Mouse (Mus musculus): Measurements from ENCODE around the gene Cpsf4l. TPM values are rescaled to one million over a fixed set of nuclear protein-coding genes. Genes with fewer than 3 reads are reported as not detected.
A peak's percentile ranks its signal among the peaks of the same experiment; 100 is the strongest.

Cpsf4l gene
- total and polyA plus RNA-seq, 3 experiments, result 0.13 to 0.43 TPM; not detected in 1

- no peaks in the 10 kb centered on the region for H3K9me3 ChIP-seq (replicated peaks; ENCODE audit: low read length)
- in situ Hi-C loops (cut with MboI; ENCODE audit: low pct_ligation_motif_present, low pct_unique_long_range_greater_than_20kb, low sequenced_read_pairs), result no loop called here
- no peak overlapping the region for H3K27ac ChIP-seq (ENCODE audit: insufficient read depth, low read depth)
- no peak for TF ChIP-seq KAT2A (IDR thresholded peaks at IDR 0.05; ENCODE audit: insufficient replicate concordance, low read length)
- TF ChIP-seq CTCF (conservative IDR thresholded peaks at IDR 0.05 in 1 of 2, IDR thresholded peaks at IDR 0.05 in 1 of 2; ENCODE audit: low read depth in 2 of 2, low read length in 2 of 2), result peak; percentile 13 to 46; a peak in 2 of 4 replicates
- no peak for TF ChIP-seq POLR2AphosphoS2 (IDR thresholded peaks at IDR 0.05; ENCODE audit: low read depth, low read length)
- TF ChIP-seq BHLHE40 (IDR thresholded peaks at IDR 0.05; ENCODE audit: low read depth, low read length), result no peak
- no peak for TF ChIP-seq JUN (IDR thresholded peaks at IDR 0.05; ENCODE audit: insufficient read depth, low read depth, low read length)
- TF ChIP-seq TBP (conservative IDR thresholded peaks at IDR 0.05; ENCODE audit: low read depth, low read length), result no peak
- TF ChIP-seq HCFC1 (IDR thresholded peaks at IDR 0.05; ENCODE audit: low read depth, low read length), result no peak
- no peak for TF ChIP-seq MAX (IDR thresholded peaks at IDR 0.05; ENCODE audit: low read length)
- no peak for TF ChIP-seq MEF2A (IDR thresholded peaks at IDR 0.05; ENCODE audit: borderline replicate concordance, low read depth, low read length)
- peak; percentile 45; the same call in 1 of the 2 replicates for TF ChIP-seq MAZ (IDR thresholded peaks at IDR 0.05; ENCODE audit: low read depth, low read length)
- TF ChIP-seq SMC3 (IDR thresholded peaks at IDR 0.05; ENCODE audit: low read depth, low read length), result peak; percentile 11; the same call in 1 of the 2 replicates
- TF ChIP-seq EP300 (IDR thresholded peaks at IDR 0.05; ENCODE audit: low read length), result no peak
- H3K4me2 ChIP-seq (ENCODE audit: insufficient read depth, low read depth, poor library complexity, severe bottlenecking), result no peak overlapping the region
- H3K4me1 ChIP-seq (ENCODE audit: control insufficient read depth in 1 of 2, insufficient read depth in 2 of 2), result peaks cover 9 to 28% of the 10 kb centered on the region in 2 experiments; a peak in 3 of 4 replicates
- H3K27me3 ChIP-seq (replicated peaks), result no peaks in the 10 kb centered on the region
- H3K9ac ChIP-seq (ENCODE audit: insufficient read depth, low read depth), result no peak overlapping the region
- H3K36me3 ChIP-seq (replicated peaks in 1 of 2; ENCODE audit: control insufficient read depth in 1 of 2, insufficient read depth in 1 of 2, low read length in 1 of 2), result peaks cover 53 to 58% of the 10 kb centered on the region in 2 experiments
- H3K4me3 ChIP-seq (replicated peaks in 1 of 3; ENCODE audit: low read depth in 2 of 3, low read length in 2 of 3, poor library complexity in 1 of 3), result no peak overlapping the region
- no peaks in the 10 kb centered on the region for H3K79me2 ChIP-seq (replicated peaks; ENCODE audit: control insufficient read depth, extremely low read depth, insufficient read depth, poor library complexity, severe bottlenecking)
- dilution Hi-C loops (cut with MboI; ENCODE audit: extremely low pct_ligation_motif_present, extremely low pct_unique_long_range_greater_than_20kb, low sequenced_read_pairs), result no loop called here
- peak; percentile 38 for DNase-seq (ENCODE audit: extremely low read depth)
Measured at GRCm38 (mm10) chr11:113651907-113652273, 57.9 kb downstream of the Cpsf4l start.

- H3K9me3 ChIP-seq (replicated peaks; ENCODE audit: low read length), result no peaks in the 10 kb centered on the region
- H3K4me2 ChIP-seq (ENCODE audit: insufficient read depth, low read depth, poor library complexity, severe bottlenecking), result no peak overlapping the region
- dilution Hi-C loops (cut with MboI; ENCODE audit: extremely low pct_ligation_motif_present, extremely low pct_unique_long_range_greater_than_20kb, low sequenced_read_pairs), result no loop called here
- H3K4me3 ChIP-seq (replicated peaks in 1 of 3; ENCODE audit: low read depth in 2 of 3, low read length in 2 of 3, poor library complexity in 1 of 3), result no peak overlapping the region
- in situ Hi-C loops (cut with MboI; ENCODE audit: low pct_ligation_motif_present, low pct_unique_long_range_greater_than_20kb, low sequenced_read_pairs), result no loop called here
- peaks cover 48 to 53% of the 10 kb centered on the region in 2 experiments for H3K36me3 ChIP-seq (replicated peaks in 1 of 2; ENCODE audit: control insufficient read depth in 1 of 2, insufficient read depth in 1 of 2, low read length in 1 of 2)
- peaks cover 2% of the 10 kb centered on the region for H3K27me3 ChIP-seq (replicated peaks)
- H3K79me2 ChIP-seq (replicated peaks; ENCODE audit: control insufficient read depth, extremely low read depth, insufficient read depth, poor library complexity, severe bottlenecking), result no peaks in the 10 kb centered on the region
- DNase-seq (ENCODE audit: extremely low read depth), result peak; percentile 33
- H3K9ac ChIP-seq (ENCODE audit: insufficient read depth, low read depth), result no peak overlapping the region
- peaks cover 9 to 28% of the 10 kb centered on the region in 2 experiments; a peak in 3 of 4 replicates for H3K4me1 ChIP-seq (ENCODE audit: control insufficient read depth in 1 of 2, insufficient read depth in 2 of 2)
- H3K27ac ChIP-seq (ENCODE audit: insufficient read depth, low read depth), result no peak overlapping the region
- TF ChIP-seq MXI1 (IDR thresholded peaks at IDR 0.05; ENCODE audit: low read depth, low read length) (no peak), HCFC1 (IDR thresholded peaks at IDR 0.05; ENCODE audit: low read depth, low read length) (no peak), CHD2 (IDR thresholded peaks at IDR 0.05; ENCODE audit: low read length) (no peak), GABPA (IDR thresholded peaks at IDR 0.05; ENCODE audit: insufficient replicate concordance, low read depth, low read length) (no peak), ZMIZ1 (IDR thresholded peaks at IDR 0.05; ENCODE audit: low read depth, low read length) (no peak), TBP (conservative IDR thresholded peaks at IDR 0.05; ENCODE audit: low read depth, low read length) (no peak), MEF2A (IDR thresholded peaks at IDR 0.05; ENCODE audit: borderline replicate concordance, low read depth, low read length) (no peak), RAD21 (IDR thresholded peaks at IDR 0.05; ENCODE audit: low read depth, low read length) (no peak), CHD1 (IDR thresholded peaks at IDR 0.05; ENCODE audit: low read depth, low read length) (no peak)
Measured at GRCm38 (mm10) chr11:113651206-113651906, 58.5 kb downstream of the Cpsf4l start.

Measured in CH12.LX (cell line).